Mouse (Mus musculus) hindbrain, embryonic 14.5 days (tissue): ENCODE results near the gene Sik3. TPM values are rescaled to one million over a fixed set of nuclear protein-coding genes. Genes with fewer than 3 reads are reported as not detected.

ENCODE experiments used
- ATAC-seq: fragments of 200-750 bp; cut with Nextera tagmentation; 2 replicates; pipeline ENCODE4 v1.8.0; 2017; ENCODE audit warnings: moderate number of reproducible peaks, mild to moderate bottlenecking, moderate TSS enrichment, moderate library complexity; ENCODE audit not compliant: low FRiP score
- DNase-seq: peaks from one replicate; pipeline ENCODE4 v3.0.0-alpha.2; 2015; ENCODE audit warnings: low spot score
- H3K27ac ChIP-seq: fragments of 300-500 bp; sonication (generic); 2 replicates; pipeline ENCODE4 v1.5.1; 2014; ENCODE audit warnings: mild to moderate bottlenecking, moderate library complexity
- H3K27me3 ChIP-seq: fragments of 300-500 bp; sonication (generic); 2 replicates; pipeline ENCODE4 v1.6.1; 2014; ENCODE audit warnings: mild to moderate bottlenecking, low read length, mixed read lengths; ENCODE audit not compliant: control insufficient read depth, insufficient read depth
- H3K36me3 ChIP-seq: fragments of 300-500 bp; sonication (generic); replicated peaks from 2 replicates; pipeline ENCODE4 v1.6.1; 2014; ENCODE audit not compliant: control insufficient read depth, insufficient read depth
- H3K4me1 ChIP-seq: fragments of 300-500 bp; sonication (generic); replicated peaks from 2 replicates; pipeline ENCODE4 v1.6.1; 2014; ENCODE audit warnings: antibody characterized with exemption, low read length, mixed read lengths; ENCODE audit not compliant: control insufficient read depth, insufficient read depth
- H3K4me2 ChIP-seq: fragments of 300-500 bp; sonication (generic); replicated peaks from 2 replicates; pipeline ENCODE4 v1.6.1; 2014; ENCODE audit warnings: mild to moderate bottlenecking, moderate library complexity
- H3K4me3 ChIP-seq: fragments of 300-500 bp; sonication (generic); replicated peaks from 2 replicates; pipeline ENCODE4 v1.5.1; 2014; ENCODE audit warnings: mild to moderate bottlenecking, low read length
- H3K9ac ChIP-seq: fragments of 300-500 bp; sonication (generic); 2 replicates; pipeline ENCODE4 v1.6.1; 2014
- H3K9me3 ChIP-seq: fragments of 300-500 bp; sonication (generic); 2 replicates; pipeline ENCODE4 v1.6.1; 2016; ENCODE audit warnings: low read length; ENCODE audit not compliant: control insufficient read depth
- WGBS: fragments of 180-500 bp; shearing (Covaris S2); extraction: QIAGEN DNeasy Blood & Tissue Kit; methylation state at CpG from one replicate; pipeline ENCODE4 v1.1.7; 2014; 5-methylcytosine and 5-hydroxymethylcytosine counted together
- polyA plus RNA-seq: library from polyadenylated mRNA; unstranded; fragments of >200 nt; fragmentation: Nextera tagmentation; extraction: Ambion mirVana; gene quantifications from 2 replicates; pipeline ENCODE4 v1.2.1, GENCODE M21; 2014

Gene Sik3
- polyA plus RNA-seq, 1 experiment from 2014 or later: 11.0 TPM

GRCm38 (mm10) chr9:45985229-45985567 is 27.4 kb upstream of the Sik3 start:
- Histone ChIP-seq H3K4me3 (peak overlapping the region; percentile 96), H3K36me3 (no peaks in the 10 kb centered on the region), H3K9me3 (no peaks in the 10 kb centered on the region), H3K9ac (peak overlapping the region; percentile 96), H3K27me3 (no peaks in the 10 kb centered on the region), H3K4me1 (peaks cover 36% of the 10 kb centered on the region), H3K27ac (peak overlapping the region; percentile 97), H3K4me2 (peak overlapping the region; percentile 70)
- DNase-seq (peak; percentile 68), ATAC-seq (peak; percentile 70)
- 0% methylated on average over 4 of the region's 4 CpGs for WGBS

- no peak overlapping the region for H3K4me2 ChIP-seq
- WGBS: 68% methylated on average over 4 of the region's 4 CpGs
- H3K27ac ChIP-seq: no peak overlapping the region
- ATAC-seq: no peak
- H3K4me3 ChIP-seq: no peak overlapping the region
- H3K9ac ChIP-seq: no peak overlapping the region
- no peaks in the 10 kb centered on the region for H3K4me1 ChIP-seq
- no peaks in the 10 kb centered on the region for H3K9me3 ChIP-seq
- H3K27me3 ChIP-seq: no peaks in the 10 kb centered on the region
- no peak for DNase-seq
- no peaks in the 10 kb centered on the region for H3K36me3 ChIP-seq
Observed at GRCm38 (mm10) chr9:45999009-45999408, 13.6 kb upstream of the Sik3 start.

DNA sequence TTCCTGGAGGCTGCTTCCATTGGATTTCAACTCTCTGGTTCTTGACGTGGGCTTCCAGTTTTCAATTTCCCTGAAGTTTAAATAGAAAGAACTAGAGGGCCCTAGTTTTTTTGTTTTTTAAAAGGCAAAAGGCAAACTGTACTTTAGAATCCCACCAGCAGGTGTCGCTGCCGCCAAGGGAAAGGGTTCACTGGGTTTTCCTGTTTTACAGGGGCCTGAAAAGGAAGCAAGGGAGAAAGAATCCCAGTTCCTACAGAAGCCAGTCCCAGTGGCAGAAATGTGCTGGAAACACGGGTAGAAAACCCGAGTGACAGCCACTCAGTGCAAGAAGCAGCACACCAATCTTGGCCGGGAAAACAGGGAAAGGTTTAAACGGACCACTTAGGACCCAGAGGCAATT is 8.9 kb upstream of the Sik3 start:
- DNase-seq (peak; percentile 97), ATAC-seq (no peak)
- no peaks in the 10 kb centered on the region for H3K27me3 ChIP-seq
- H3K4me3 ChIP-seq: no peak overlapping the region
- H3K27ac ChIP-seq: no peak overlapping the region
- H3K36me3 ChIP-seq: no peaks in the 10 kb centered on the region
- H3K9me3 ChIP-seq: no peaks in the 10 kb centered on the region
- H3K4me1 ChIP-seq: no peaks in the 10 kb centered on the region
- H3K9ac ChIP-seq: no peak overlapping the region
- WGBS: 7% methylated on average over 7 of the region's 7 CpGs
- no peak overlapping the region for H3K4me2 ChIP-seq

GRCm38 (mm10) chr9:46004529-46004928 is 8.1 kb upstream of the Sik3 start:
- H3K9me3 ChIP-seq: no peaks in the 10 kb centered on the region
- WGBS: 64% methylated on average over 3 of the region's 3 CpGs
- no peak overlapping the region for H3K4me3 ChIP-seq
- no peaks in the 10 kb centered on the region for H3K27me3 ChIP-seq
- H3K36me3 ChIP-seq: no peaks in the 10 kb centered on the region
- DNase-seq: no peak
- ATAC-seq: no peak
- no peaks in the 10 kb centered on the region for H3K4me1 ChIP-seq
- no peak overlapping the region for H3K4me2 ChIP-seq
- H3K27ac ChIP-seq: no peak overlapping the region
- no peak overlapping the region for H3K9ac ChIP-seq

DNA sequence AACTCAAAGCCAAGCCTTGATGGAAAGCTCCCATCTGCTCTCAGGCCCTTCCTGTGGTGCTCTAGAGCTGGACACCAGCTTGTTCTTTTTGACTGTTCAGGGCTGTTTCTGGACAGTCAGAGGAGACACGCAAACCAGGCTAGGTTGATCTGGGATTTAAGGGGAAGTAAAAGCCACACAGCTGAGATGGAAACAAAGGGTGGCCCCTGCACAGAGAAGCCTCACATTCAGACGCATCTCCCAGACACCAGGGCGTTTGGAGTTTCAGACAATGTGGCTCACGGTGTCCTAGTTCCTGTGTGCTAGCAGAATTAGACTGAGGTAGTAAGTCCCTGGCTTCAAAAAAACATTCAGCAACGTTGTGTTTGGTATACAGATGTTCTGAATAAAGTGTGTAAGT is 6.4 kb upstream of the Sik3 start:
- no peak for DNase-seq
- Histone ChIP-seq H3K36me3 (no peaks in the 10 kb centered on the region), H3K4me1 (peaks cover under 1% of the 10 kb centered on the region; the same call in 1 of the 2 replicates), H3K9ac (no peak overlapping the region), H3K27ac (no peak overlapping the region), H3K27me3 (no peaks in the 10 kb centered on the region), H3K9me3 (no peaks in the 10 kb centered on the region), H3K4me3 (no peak overlapping the region), H3K4me2 (no peak overlapping the region)
- no peak for ATAC-seq
- WGBS: 64% methylated on average over 5 of the region's 5 CpGs

DNA sequence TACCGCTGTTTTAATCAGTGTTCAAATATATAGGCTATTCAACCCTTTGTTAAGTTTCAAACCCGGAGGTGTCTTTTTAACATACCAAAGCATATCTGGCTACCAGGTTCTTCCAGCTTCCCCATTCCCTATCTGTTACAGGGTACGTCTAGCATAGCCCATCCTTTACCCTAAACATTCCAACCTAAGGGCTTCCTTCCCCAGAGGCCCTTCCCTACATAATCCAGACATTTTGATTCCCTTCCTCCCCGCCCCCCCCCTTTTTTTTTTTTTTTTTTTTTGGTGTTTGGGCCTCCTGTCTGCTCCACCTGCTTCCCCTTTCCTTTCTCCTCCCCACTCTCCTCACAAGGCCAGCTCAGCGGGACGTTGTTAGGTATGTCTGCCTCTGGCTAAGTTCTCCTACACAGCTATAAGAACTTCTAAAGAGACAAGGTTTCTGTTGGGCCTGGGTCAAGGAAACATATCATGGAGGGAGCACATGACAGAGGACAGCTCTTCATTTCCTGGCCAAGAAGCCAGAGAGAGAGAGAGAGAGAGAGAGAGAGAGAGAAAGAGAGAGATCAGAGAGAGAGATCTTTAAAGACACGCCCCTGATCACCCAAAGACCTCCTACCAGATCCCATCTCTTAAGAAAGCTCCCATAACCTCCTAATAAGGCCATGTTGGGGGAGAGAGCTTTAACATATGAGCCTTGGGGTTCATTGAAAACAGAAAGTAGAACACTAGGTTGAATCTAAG is 3.5 kb upstream of the Sik3 start:
- Histone ChIP-seq H3K27me3 (no peaks in the 10 kb centered on the region), H3K36me3 (no peaks in the 10 kb centered on the region), H3K27ac (no peak overlapping the region), H3K9ac (no peak overlapping the region), H3K4me2 (no peak overlapping the region), H3K4me1 (peaks cover 16% of the 10 kb centered on the region), H3K4me3 (no peak overlapping the region), H3K9me3 (no peaks in the 10 kb centered on the region)
- DNase-seq (no peak), ATAC-seq (no peak)
- 70% methylated on average over 7 of the region's 7 CpGs for WGBS

DNA sequence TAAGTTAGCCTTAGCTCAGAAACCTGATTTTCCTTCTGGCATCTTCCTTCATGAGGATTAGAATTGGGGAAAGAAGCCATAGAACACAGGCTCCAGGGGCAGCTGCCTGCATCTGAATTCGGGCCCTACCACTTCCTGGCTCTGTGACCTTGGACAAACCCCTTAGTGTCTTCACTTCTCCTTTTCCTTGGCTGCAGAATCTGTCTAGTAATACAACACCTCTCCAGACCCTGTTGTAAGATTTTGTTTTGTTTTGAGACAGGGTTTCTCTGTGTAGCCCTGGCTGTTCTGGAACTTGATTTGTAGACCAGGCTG is 3.0 kb upstream of the Sik3 start:
- DNase-seq (no peak), ATAC-seq (no peak)
- Histone ChIP-seq H3K36me3 (no peaks in the 10 kb centered on the region), H3K4me3 (no peak overlapping the region), H3K9me3 (no peaks in the 10 kb centered on the region), H3K4me2 (no peak overlapping the region), H3K9ac (no peak overlapping the region), H3K27ac (no peak overlapping the region), H3K27me3 (no peaks in the 10 kb centered on the region), H3K4me1 (peaks cover 21% of the 10 kb centered on the region)
- WGBS: 83% methylated on average over 1 of the region's 1 CpGs

DNA sequence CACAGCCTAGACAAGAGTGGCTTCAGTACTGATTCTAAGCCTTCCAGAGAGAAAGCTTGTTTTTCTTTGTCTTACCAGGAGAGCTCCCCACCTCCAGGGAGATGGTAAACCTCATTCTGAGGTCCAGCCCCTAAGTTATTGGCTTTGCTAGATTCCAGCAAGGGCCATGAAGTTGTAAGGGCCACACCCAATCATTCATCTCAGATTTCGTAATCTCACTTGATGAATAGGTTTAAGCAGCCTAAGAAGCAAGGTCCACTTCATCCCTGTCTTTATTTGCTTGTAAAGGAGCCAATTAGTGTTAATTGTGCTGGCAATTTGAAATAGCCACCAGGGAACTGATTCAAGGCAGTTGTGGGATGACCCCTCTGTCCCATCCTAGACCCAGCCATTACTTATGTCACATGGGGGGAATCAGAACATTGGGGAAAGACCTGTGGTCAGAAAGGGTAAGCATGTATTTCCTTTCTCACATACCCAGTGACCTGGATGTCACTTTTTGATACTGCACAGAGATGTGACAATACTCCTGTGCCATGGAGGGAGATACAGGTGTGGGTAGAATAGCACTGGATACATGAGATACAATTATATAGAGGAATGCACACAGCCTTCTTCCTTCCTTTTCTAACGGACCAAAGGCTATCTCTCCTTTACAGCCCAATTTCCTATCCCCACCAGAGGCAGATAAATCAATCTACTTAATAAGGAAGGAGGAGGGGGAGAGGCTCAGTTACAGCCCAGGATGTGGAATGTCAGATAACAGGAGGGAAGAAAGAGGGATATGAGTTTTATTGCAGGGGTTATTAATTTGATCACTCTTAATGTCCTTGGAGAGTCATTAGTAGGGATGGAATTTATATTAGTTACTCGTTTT is 1.3 kb upstream of the Sik3 start:
- Histone ChIP-seq H3K9ac (no peak overlapping the region), H3K4me2 (peak overlapping the region; percentile 62; the same call in 1 of the 2 replicates), H3K27ac (no peak overlapping the region), H3K4me1 (peaks cover 38% of the 10 kb centered on the region), H3K27me3 (no peaks in the 10 kb centered on the region), H3K36me3 (no peaks in the 10 kb centered on the region), H3K4me3 (no peak overlapping the region), H3K9me3 (no peaks in the 10 kb centered on the region)
- 55% methylated on average over 3 of the region's 3 CpGs for WGBS
- ATAC-seq: no peak
- no peak for DNase-seq

DNA sequence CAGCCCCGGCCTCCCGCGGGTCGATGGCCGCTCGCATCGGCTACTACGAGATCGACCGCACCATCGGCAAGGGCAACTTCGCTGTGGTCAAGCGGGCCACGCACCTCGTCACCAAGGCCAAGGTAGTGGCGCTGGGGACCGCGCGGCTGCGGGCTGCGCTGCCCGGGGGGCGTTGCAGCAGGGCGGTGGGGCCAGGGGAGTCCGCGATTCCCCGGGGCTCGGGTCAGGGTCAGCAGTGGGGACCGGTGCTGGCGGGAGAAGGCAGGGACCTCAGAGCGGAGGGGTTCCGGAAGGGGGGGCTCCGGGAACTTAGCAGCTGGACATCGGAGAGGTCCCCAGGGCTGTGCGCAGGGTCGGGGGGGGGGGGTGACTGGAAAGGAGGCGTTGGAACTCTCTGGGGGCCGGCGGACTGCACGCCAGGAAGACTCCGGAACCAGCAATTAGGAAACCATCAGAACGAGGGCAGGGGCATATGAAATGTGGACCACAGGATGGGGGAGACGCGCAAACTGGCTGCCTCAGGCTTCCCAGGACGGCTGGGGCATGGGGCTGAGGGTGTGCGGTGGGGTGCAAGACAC is 478 bp downstream of the Sik3 start:
- Histone ChIP-seq H3K4me3 (peak overlapping the region; percentile 95), H3K36me3 (no peaks in the 10 kb centered on the region), H3K27me3 (no peaks in the 10 kb centered on the region), H3K4me1 (peaks cover 41% of the 10 kb centered on the region), H3K9ac (peak overlapping the region; percentile 98), H3K4me2 (peak overlapping the region; percentile 62), H3K9me3 (no peaks in the 10 kb centered on the region), H3K27ac (peak overlapping the region; percentile 92)
- under 1% methylated on average over 42 of the region's 46 CpGs for WGBS
- peak; percentile 68 for ATAC-seq
- no peak for DNase-seq
